Mouse (Mus musculus) intestine, embryonic 15.5 days (tissue): Measurements from ENCODE around the gene Zc3h10. TPM values are rescaled to one million over a fixed set of nuclear protein-coding genes. Genes with fewer than 3 reads are reported as not detected.

Source experiments
- ATAC-seq: fragments of 200-750 bp; cut with Nextera tagmentation; 2 replicates; pipeline ENCODE4 v1.8.0; 2017; ENCODE audit warnings: moderate TSS enrichment, moderate library complexity
- H3K27ac ChIP-seq: fragments of 300-500 bp; sonication (generic); 2 replicates; pipeline ENCODE4 v1.5.1; 2015; ENCODE audit warnings: mild to moderate bottlenecking, inconsistent platforms
- H3K27me3 ChIP-seq: fragments of 300-500 bp; sonication (generic); replicated peaks from 2 replicates; pipeline ENCODE4 v1.6.1; 2015; ENCODE audit warnings: inconsistent platforms
- H3K36me3 ChIP-seq: fragments of 300-500 bp; sonication (generic); 2 replicates; pipeline ENCODE4 v1.6.1; 2015; ENCODE audit warnings: inconsistent platforms
- H3K4me1 ChIP-seq: fragments of 300-500 bp; sonication (generic); replicated peaks from 2 replicates; pipeline ENCODE4 v1.6.1; 2015; ENCODE audit warnings: inconsistent platforms
- H3K4me2 ChIP-seq: fragments of 300-500 bp; sonication (generic); replicated peaks from 2 replicates; pipeline ENCODE4 v1.6.1; 2015; ENCODE audit warnings: mild to moderate bottlenecking, inconsistent platforms
- H3K4me3 ChIP-seq: fragments of 300-500 bp; sonication (generic); replicated peaks from 2 replicates; pipeline ENCODE4 v1.5.1; 2015; ENCODE audit warnings: inconsistent platforms
- H3K9ac ChIP-seq: fragments of 300-500 bp; sonication (generic); 2 replicates; pipeline ENCODE4 v1.6.1; 2015; ENCODE audit warnings: inconsistent platforms
- H3K9me3 ChIP-seq: fragments of 300-500 bp; sonication (generic); 2 replicates; pipeline ENCODE4 v1.6.1; 2016; ENCODE audit warnings: inconsistent platforms
- WGBS: fragments of 180-500 bp; shearing (Covaris S2); methylation state at CpG from one replicate; pipeline ENCODE4 v1.1.7; 2015; 5-methylcytosine and 5-hydroxymethylcytosine counted together
- polyA plus RNA-seq: library from polyadenylated mRNA; unstranded; fragments of >200 nt; fragmentation: Nextera tagmentation; extraction: Ambion mirVana; gene quantifications from 2 replicates; pipeline ENCODE4 v1.2.1, GENCODE M21; 2015

Gene Zc3h10
- polyA plus RNA-seq, 1 experiment from 2014 or later = 15.2 TPM

DNA sequence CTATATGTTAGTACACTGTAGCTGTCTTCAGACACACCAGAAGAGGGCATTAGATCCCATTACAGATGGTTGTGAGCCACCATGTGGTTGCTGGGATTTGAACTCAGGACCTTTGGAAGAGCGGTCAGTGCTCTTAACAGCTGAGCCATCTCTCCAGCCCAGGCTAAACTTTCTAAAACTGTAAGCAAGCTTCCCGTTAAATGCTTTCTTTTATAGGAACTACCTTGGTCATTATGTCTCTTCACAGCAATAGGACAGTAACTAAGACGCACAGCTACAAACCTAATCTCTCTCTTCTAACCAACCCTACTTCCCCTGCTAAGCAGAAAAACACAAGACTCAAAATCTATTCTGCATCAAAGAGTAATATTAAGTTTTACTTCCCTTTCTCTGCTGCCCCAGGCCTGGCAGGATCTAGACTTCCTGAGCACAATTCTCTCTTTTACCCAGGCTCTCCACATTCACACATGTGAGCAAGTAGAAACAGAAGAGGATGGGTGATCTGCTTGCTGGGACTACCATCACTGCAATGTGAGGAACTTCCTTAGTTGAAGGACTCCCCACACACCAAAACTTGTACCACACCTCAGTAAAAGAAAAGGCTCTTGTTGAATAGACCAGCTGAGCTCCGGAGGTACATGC, 11.8 kb downstream of the Zc3h10 start:
- H3K4me2 ChIP-seq = peak overlapping the region; percentile 43
- H3K27ac ChIP-seq = no peak overlapping the region
- peak; percentile 29 for ATAC-seq
- no peak overlapping the region for H3K9ac ChIP-seq
- no peaks in the 10 kb centered on the region for H3K27me3 ChIP-seq
- WGBS = 76% methylated on average over 4 of the region's 4 CpGs
- no peaks in the 10 kb centered on the region for H3K4me1 ChIP-seq
- H3K4me3 ChIP-seq = 0 out of 2 replicates have a peak overlapping the region, but pooled peaks have one; percentile 0
- H3K9me3 ChIP-seq = no peaks in the 10 kb centered on the region
- H3K36me3 ChIP-seq = no peaks in the 10 kb centered on the region

- Histone ChIP-seq H3K9ac (no peak overlapping the region), H3K27ac (no peak overlapping the region), H3K36me3 (no peaks in the 10 kb centered on the region), H3K4me2 (no peak overlapping the region), H3K4me3 (no peak overlapping the region), H3K4me1 (no peaks in the 10 kb centered on the region), H3K9me3 (no peaks in the 10 kb centered on the region), H3K27me3 (no peaks in the 10 kb centered on the region)
- 77% methylated on average over 2 of the region's 2 CpGs for WGBS
- ATAC-seq = no peak
Observed at GRCm38 (mm10) chr10:128535206-128535605, 12.4 kb downstream of the Zc3h10 start.

DNA sequence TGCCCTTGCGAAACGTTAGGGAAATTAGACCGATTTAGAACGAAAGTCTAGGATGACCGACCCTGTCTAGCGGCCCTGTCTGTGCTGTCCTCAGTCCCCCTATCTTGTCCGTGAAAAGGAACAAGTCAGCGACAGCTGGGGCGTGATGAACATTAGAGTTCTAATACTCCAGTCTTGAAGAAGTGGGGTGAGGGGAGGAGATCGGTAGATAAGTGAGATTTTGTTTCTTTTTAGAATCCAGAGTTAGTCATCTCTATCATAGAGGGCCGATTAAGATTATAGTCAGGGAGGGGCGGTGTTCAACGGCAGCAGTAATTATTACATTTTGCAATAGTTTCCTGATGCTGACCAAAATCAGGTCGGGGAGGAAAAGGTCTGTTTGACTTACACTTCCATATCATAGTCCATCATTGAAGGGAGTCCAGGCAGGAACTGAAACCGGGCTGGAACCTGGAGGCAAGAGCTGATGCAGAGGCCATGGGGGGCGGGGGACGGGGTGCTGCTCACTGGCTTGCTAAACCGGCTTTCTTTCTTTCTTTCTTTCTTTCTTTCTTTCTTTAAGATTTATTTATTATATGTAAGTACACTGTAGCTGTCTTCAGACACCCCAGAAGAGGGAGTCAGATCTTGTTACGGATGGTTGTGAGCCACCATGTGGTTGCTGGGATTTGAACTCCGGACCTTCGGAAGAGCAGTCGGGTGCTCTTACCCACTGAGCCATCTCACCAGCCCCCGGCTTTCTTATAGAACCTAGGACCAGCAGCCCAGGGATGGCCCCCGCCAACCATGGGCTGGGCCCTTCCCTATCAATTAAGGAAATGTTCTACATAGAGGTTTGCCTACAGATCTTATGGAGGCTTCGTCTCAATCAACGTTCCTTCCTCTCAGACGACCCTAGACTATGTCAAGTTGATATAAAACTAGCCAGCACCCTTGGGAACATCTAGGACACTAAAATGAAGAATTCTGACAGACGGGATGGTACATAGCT, 20.9 kb downstream of the Zc3h10 start:
- Histone ChIP-seq H3K9me3 (no peaks in the 10 kb centered on the region), H3K9ac (peak overlapping the region; percentile 36), H3K27ac (peak overlapping the region; percentile 32; the same call in 1 of the 2 replicates), H3K36me3 (no peaks in the 10 kb centered on the region), H3K4me2 (peak overlapping the region; percentile 95), H3K4me1 (peaks cover 9% of the 10 kb centered on the region), H3K27me3 (no peaks in the 10 kb centered on the region), H3K4me3 (peak overlapping the region; percentile 74)
- 27% methylated on average over 28 of the region's 28 CpGs for WGBS
- 0 out of 2 replicates have a peak, but pooled peaks have one; percentile 24 for ATAC-seq

- Histone ChIP-seq H3K27ac (peak within 1 kb of the TSS; percentile 87), H3K4me3 (peak within 1 kb of the TSS; percentile 74), H3K36me3 (0 out of 2 replicates have a peak, but pooled peaks cover 5% of the 10 kb centered on the region), H3K4me1 (peaks cover 9% of the 10 kb centered on the region), H3K9ac (peak within 1 kb of the TSS; percentile 82), H3K4me2 (peak within 1 kb of the TSS; percentile 95), H3K27me3 (no peaks in the 10 kb centered on the region), H3K9me3 (no peaks in the 10 kb centered on the region)
- ATAC-seq = peak; percentile 98
- WGBS = 0% methylated on average over 37 of the region's 37 CpGs
Observed at GRCm38 (mm10) chr10:128525671-128526308, 21.8 kb downstream of the Zc3h10 start, which contains the start of gene Esyt1. Esyt1 (minus strand) TSS chr10:128525871.

DNA sequence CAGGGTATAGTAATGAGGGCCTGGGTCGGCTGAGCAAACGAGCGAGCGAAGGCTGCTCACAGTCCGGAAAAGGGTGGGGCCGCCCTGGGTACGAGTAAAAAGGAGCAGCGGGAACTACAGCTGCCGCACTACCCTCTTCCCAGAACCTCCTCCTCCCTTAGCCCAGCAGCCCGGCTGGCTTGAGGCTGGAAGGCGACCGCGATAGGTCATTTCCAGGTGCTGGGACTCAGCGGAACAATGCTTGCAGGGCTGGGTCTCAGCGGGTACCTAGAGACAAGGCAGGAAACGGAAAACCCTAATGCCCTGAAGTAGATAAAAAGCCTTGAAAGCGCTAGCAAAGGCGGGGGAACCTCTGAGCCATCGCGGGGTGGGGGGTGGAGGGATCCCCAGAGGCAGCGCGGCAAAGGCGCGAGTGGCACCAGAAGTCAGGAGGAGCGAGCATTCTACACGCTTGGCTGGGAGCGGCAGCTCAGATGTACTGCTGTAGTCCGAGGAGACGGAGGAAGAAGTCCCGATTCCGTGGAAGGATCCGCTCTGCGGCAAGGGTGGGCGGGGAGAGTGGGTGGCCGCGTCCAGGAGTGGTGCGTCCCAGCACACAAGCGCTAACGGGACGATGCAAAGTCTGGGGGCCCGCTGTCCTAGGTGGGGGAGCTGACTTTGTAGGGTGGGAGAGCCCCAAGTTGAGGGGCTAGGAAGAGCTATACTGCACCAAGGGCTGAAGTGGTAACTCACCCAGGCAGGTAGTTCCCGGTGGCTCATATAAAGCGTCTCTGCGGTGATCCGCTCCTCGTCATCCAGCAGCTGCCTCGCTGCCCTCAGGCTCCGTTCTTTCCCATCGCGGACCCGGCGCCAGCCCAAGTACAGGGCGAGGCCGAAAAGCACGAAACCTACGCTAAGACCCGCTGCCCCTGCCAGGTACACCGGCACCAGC, 22.6 kb downstream of the Zc3h10 start:
- H3K27me3 ChIP-seq = no peaks in the 10 kb centered on the region
- ATAC-seq = peak; percentile 46
- WGBS = under 1% methylated on average over 58 of the region's 58 CpGs
- H3K27ac ChIP-seq = peak overlapping the region; percentile 87
- H3K4me1 ChIP-seq = peaks cover 9% of the 10 kb centered on the region
- peak overlapping the region; percentile 74 for H3K4me3 ChIP-seq
- H3K9ac ChIP-seq = peak overlapping the region; percentile 82
- H3K4me2 ChIP-seq = peak overlapping the region; percentile 95
- H3K36me3 ChIP-seq = 0 out of 2 replicates have a peak, but pooled peaks cover 9% of the 10 kb centered on the region
- H3K9me3 ChIP-seq = no peaks in the 10 kb centered on the region

DNA sequence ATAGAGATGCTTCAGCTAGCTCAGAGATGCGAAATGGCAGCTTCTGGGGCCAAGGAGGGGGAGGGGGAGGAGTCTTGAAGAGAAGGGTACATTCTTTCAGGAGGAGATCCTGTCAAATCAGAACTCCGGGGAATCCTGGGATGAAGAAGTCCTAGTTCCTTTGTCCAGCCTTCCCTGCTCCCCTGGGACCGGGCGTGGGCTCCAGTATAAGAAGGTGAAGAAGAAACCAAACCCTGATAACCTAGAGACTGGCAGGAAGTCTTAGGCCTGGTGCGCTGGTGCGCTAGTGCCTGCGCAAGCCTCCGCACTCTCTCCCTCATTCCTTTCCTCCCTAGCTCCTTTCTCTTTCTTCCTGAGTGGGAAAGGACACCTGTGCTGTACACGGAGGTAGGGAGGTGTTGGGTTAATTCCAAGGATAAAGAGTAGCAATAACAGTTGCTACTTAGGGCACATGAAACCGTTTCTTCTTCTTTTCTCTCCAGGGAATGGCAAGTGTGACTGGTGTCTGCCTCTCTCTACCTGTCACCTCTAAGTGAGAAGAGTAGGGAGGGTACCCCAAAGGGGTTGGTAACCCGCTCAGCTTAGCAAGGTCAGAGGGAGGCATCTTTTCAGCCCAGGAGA, 23.4 kb downstream of the Zc3h10 start:
- Histone ChIP-seq H3K9ac (peak overlapping the region; percentile 82), H3K36me3 (0 out of 2 replicates have a peak, but pooled peaks cover 9% of the 10 kb centered on the region), H3K27ac (peak overlapping the region; percentile 87), H3K4me2 (peak overlapping the region; percentile 95), H3K4me1 (peaks cover 9% of the 10 kb centered on the region), H3K4me3 (peak overlapping the region; percentile 74), H3K27me3 (no peaks in the 10 kb centered on the region), H3K9me3 (no peaks in the 10 kb centered on the region)
- no peak for ATAC-seq
- 25% methylated on average over 11 of the region's 11 CpGs for whole genome bisulfite sequencing

DNA sequence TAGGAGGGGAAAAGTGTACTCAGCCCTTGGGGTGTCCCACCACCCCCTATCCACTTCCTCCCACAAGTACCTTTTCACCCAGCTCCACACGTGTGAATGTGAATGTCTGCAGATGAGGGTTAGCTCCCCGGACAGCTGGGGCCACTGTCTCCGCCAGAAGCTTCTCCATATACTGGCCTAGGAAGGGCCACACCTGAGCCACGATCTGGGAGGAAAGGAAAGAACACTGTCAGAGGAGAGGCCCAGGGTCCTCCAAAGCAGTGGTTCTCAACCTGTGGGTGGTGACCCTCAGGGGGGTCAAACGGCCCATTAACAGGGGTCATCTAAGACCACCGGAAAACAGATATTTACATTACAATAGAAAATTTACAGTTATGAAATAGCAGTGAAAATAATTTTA, 25.2 kb downstream of the Zc3h10 start:
- Histone ChIP-seq H3K4me1 (peaks cover 9% of the 10 kb centered on the region), H3K4me2 (no peak overlapping the region), H3K27ac (no peak overlapping the region), H3K36me3 (peaks cover 18% of the 10 kb centered on the region; the same call in 1 of the 2 replicates), H3K9ac (no peak overlapping the region), H3K27me3 (no peaks in the 10 kb centered on the region), H3K4me3 (no peak overlapping the region), H3K9me3 (no peaks in the 10 kb centered on the region)
- ATAC-seq = no peak
- 80% methylated on average over 6 of the region's 6 CpGs for WGBS

DNA sequence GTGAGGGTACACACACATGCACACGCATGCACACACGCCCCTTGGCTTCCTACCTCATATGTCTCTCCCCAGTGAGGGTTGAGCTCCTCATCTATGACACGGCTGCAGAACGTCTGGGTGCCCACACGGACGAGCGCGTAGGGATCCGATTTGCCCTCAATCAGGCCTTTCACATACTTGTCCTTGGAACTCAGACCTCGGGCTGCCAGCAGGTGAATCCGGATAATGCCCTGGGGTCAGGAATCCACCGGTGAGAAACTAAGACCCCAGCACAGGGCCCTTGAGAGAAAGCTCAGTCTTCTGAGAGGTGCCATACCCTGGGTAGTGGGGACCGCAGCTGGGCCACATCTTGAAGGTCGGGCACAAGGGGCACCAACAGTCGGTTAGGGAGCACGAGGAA, 27.0 kb downstream of the Zc3h10 start:
- no peaks in the 10 kb centered on the region for H3K9me3 ChIP-seq
- no peak for ATAC-seq

GRCm38 (mm10) chr10:128518833-128519232, 28.7 kb downstream of the Zc3h10 start:
- H3K4me1 ChIP-seq = no peaks in the 10 kb centered on the region
- H3K27me3 ChIP-seq = no peaks in the 10 kb centered on the region
- no peak for ATAC-seq
- WGBS = 76% methylated on average over 7 of the region's 7 CpGs
- H3K27ac ChIP-seq = no peak overlapping the region
- no peak overlapping the region for H3K9ac ChIP-seq
- H3K9me3 ChIP-seq = no peaks in the 10 kb centered on the region
- no peak overlapping the region for H3K4me2 ChIP-seq
- H3K36me3 ChIP-seq = peaks cover 30% of the 10 kb centered on the region; the same call in 1 of the 2 replicates
- H3K4me3 ChIP-seq = no peak overlapping the region

More for the DNA sequence above, 27.0 kb downstream of the Zc3h10 start:
- peaks cover 23% of the 10 kb centered on the region; the same call in 1 of the 2 replicates for H3K36me3 ChIP-seq
- H3K27ac ChIP-seq = no peak overlapping the region
- peaks cover 9% of the 10 kb centered on the region for H3K4me1 ChIP-seq
- no peak overlapping the region for H3K4me2 ChIP-seq
- H3K27me3 ChIP-seq = no peaks in the 10 kb centered on the region
- 92% methylated on average over 16 of the region's 16 CpGs for WGBS
- H3K4me3 ChIP-seq = no peak overlapping the region
- no peak overlapping the region for H3K9ac ChIP-seq

GRCm38 (mm10) chr10:128516677-128517076, 30.9 kb downstream of the Zc3h10 start:
- H3K27ac ChIP-seq = no peak overlapping the region
- H3K4me3 ChIP-seq = no peak overlapping the region
- ATAC-seq = no peak
- WGBS = 42% methylated on average over 6 of the region's 6 CpGs
- H3K27me3 ChIP-seq = no peaks in the 10 kb centered on the region
- no peaks in the 10 kb centered on the region for H3K9me3 ChIP-seq
- no peak overlapping the region for H3K9ac ChIP-seq
- H3K36me3 ChIP-seq = peaks cover 34% of the 10 kb centered on the region; the same call in 1 of the 2 replicates
- no peak overlapping the region for H3K4me2 ChIP-seq
- no peaks in the 10 kb centered on the region for H3K4me1 ChIP-seq

- peak; percentile 61 for ATAC-seq
- Histone ChIP-seq H3K9ac (no peak overlapping the region), H3K4me2 (peak overlapping the region; percentile 42), H3K4me1 (no peaks in the 10 kb centered on the region), H3K4me3 (0 out of 2 replicates have a peak overlapping the region, but pooled peaks have one; percentile 2), H3K36me3 (peaks cover 34% of the 10 kb centered on the region; the same call in 1 of the 2 replicates), H3K27ac (no peak overlapping the region), H3K9me3 (no peaks in the 10 kb centered on the region), H3K27me3 (no peaks in the 10 kb centered on the region)
- 43% methylated on average over 20 of the region's 20 CpGs for WGBS
Observed at GRCm38 (mm10) chr10:128516029-128516428, 31.5 kb downstream of the Zc3h10 start.
